Mouse (Mus musculus): ENCODE measurements around the gene Plscr5. TPM values are rescaled to one million over a fixed set of nuclear protein-coding genes. Genes with fewer than 3 reads are reported as not detected.

Gene Plscr5
- polyA plus RNA-seq, 1 experiment: not detected

DNA sequence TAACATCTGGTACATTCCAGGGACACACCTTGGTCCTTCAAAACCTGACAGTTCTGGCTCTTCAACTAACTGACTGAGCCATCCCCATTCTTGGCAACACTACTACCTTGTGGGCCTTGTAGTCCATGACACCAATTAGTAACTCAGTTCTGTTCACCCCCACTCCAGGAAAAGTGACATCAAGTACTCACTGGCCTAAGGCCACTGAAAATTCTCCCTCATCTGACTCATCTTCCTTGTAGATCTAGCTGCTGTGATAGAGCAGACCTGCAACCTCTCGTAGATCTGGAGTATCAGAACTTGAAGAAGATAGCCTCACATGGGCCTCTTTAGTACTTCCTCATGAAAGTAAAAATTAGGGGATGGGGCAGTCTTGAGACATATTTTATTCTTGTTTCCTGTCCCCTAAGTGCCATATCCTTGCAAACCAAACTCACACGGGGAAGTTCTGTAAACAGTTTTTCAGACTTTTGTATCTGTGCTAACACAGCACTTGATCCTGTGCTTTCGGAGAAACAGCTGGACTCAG lies 33.5 kb downstream of the Plscr5 start:
- DNase-seq (ENCODE audit: extremely low spot score in 1 of 2, low spot score in 1 of 2): no peak

DNA sequence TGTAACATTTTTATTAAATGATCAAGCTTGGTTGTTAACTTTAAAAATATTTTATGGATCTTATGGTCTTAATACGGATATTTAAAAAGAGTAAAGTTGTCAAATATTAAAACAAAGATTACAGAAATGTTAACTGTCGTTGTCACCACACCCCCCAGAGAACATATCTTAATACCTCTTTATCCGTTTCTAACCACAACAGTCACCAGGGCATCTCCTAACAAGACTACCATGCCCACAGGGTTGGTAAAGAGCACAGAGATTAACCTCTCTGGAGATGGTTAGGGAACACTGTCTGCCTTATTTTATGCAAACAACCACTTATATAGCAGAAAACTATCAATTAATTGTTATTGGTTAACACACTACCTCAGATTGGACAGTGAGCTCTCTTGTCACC lies 34.1 kb downstream of the Plscr5 start:
- DNase-seq (ENCODE audit: extremely low spot score in 1 of 2, low spot score in 1 of 2): no peak

DNA sequence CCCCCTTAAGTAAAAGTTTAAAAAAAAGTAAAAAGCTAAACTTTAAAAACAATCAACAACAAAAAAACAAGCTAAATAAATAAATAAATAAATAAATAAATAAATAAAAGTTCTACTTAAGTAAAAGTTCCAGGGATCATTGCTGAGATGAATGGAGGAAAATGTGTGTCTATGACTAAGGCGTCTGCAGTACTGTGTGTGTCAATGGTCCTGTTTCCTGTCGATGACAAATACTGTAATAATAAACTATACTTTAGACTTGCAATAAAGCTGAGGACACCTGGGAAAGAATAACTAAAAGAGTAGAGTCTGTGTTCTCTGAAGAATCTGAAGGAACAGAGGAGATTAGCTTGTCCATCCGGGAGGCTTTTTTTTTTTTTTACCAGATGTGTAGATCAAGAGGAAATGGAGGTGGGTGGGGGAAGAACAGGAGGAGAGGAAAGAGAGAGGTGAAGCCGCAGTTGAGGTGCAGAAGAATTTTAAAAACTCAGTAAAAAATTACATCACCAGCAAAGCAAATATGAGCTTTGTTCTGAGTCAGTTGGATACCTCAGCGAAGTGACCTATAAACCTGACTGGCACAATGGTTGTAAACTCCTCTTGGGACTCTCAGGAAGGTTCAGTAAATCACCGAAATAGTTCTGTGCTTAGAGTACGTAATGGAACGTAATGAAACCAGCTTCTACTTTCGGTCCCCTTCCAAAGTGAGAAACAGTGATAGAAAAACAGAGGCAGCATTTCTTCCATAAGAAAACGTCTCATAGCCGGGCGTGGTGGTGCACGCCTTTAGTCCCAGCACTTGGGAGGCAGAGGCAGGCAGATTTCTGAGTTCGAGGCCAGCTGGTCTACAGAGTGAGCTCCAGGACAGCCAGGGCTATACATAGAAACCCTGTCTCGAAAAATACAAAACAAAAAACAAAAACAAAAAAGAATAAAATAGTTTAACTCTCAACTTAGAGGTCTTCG lies 36.4 kb downstream of the Plscr5 start:
- no peak for DNase-seq (ENCODE audit: extremely low spot score in 1 of 2, low spot score in 1 of 2)

DNA sequence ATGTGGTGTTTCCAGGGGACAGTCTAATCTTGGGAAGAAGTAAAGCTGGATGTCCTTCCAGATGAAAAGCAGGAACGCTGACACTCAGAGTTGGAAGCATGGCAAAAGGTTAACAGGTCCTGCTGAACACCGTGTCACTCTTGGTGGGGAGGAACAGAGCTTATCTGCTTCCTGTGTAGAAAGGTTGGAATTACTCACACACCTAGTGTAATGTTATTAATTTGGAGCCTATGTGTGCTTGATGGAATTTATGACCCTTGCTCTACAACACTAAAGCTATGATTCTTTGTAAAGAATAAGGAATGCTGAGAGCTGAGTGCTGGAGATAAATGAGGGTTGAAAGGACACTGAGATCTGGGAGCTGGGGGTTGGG lies 37.1 kb downstream of the Plscr5 start:
- DNase-seq (ENCODE audit: extremely low spot score in 1 of 2, low spot score in 1 of 2): no peak

DNA sequence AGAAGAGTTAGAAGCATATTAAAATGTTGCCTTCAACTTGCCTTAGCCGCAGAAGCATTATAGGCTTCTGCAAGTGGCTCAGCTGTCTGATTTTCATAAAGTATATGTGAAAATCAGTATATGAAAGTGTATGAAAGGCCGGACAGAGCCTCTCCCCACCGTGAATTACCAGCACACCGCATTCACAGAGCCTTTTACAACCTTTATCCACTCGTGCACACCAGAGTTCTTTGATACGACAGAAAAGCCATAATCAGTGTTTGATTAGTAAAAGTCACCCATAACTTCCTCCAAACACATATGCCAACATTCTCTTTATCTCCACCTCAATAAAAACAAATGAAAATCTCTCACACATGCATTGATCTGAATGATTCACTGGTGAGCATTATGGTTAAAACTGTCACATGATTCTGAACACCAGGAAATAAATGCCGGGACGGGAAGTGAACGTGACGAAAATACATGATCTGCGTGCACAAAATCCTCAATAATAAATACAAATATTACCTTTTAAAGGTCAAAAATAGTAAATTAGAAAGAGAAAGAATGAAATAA lies 42.2 kb downstream of the Plscr5 start:
- DNase-seq (ENCODE audit: extremely low spot score in 1 of 2, low spot score in 1 of 2): no peak

DNA sequence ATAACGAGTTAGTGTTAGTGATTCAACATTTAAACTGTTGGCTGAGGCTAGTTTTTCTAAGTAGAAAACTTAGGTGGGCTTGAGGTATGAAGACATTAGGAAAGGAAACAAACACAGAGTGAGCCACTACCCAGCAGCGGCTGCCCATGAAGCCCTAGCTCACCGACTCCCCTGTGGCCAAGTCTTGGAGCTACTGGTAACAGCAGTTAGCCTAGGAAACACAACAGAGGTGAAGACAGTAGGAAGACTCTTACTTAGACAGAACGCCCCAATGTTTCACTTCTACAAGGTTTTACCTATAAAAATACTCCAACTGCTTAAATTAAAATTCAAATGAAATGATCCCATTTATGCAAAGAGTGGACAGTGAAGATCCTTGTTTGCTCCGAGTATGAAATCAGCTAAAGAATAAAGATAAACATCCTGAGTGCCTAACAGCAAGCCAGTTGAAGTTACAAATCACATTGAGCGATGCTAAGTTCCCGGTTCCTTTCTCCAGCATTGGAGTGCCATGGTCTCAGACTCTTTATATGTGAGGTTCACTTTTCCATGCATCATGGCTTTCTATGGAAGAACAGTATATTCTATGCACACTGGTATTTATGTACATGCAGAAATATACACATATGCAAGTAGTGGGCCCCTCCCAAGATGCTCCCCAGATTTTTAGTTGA lies 56.2 kb downstream of the Plscr5 start:
- no peak for DNase-seq (ENCODE audit: extremely low spot score in 1 of 2, low spot score in 1 of 2)

DNA sequence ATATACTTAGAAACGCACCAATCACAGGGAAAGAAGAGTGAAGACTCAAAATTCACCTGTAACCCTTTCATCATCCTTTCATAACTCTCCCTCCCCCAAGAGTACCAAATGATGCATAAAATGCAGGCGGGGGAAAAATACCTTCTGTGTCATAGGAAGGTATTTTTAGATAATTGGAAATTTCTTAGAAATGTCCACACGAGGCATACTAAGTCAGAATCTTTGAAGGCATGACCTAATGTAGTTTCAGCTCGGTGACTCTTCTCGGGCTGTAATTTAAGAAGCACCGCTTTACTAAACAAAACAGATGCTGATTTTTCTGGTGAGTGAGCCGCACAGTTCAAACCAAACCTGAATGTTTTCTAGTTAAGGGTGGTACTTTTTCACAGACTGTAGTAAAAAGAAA lies 56.7 kb downstream of the Plscr5 start, which contains the start of gene Plscr1:
Plscr1 (plus strand) TSS at position 304 of the 406 bp plus-strand sequence.
- no peak for DNase-seq (ENCODE audit: extremely low spot score in 1 of 2, low spot score in 1 of 2)

DNA sequence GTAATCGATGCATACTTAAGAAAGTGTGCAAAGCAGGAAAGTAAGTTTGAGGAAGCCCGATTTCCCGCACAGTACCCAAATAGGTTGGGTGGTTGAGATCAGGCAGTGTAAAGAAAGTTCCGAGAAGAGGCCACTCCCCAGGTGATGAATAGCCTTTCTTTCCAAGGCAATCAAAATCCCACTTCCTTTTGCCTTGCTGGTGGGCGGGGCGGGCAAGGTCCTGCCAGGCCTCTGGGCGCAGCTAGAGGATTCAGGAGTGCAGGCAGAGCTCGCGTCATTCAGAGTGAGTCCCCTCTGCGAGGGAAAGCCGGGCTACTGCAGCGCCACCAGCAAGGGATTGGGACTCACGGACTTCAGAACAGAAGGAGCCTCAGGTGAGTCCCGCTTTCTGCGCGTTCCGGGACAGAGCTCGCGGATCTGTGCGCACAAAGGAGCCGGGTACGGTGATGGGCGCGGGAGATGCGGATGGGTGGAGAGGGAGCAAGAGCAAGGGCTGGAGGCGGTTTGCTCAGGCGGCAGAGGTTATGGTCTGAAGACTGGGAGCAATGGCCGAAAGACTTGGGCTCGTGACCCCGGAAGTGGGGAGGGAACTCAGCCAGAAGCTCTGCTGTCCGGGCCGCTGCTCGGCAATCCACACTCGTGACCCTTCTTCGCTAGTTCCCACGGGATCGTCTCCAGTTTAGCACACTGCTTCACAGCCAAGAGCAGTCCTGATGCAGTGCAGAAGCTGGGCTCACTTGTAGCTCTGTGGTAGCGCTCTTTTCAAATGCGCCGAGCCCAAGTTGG lies 57.4 kb downstream of the Plscr5 start:
- DNase-seq (ENCODE audit: extremely low spot score in 1 of 2, low spot score in 1 of 2): peak in 1 of 2 experiments; percentile 38

DNA sequence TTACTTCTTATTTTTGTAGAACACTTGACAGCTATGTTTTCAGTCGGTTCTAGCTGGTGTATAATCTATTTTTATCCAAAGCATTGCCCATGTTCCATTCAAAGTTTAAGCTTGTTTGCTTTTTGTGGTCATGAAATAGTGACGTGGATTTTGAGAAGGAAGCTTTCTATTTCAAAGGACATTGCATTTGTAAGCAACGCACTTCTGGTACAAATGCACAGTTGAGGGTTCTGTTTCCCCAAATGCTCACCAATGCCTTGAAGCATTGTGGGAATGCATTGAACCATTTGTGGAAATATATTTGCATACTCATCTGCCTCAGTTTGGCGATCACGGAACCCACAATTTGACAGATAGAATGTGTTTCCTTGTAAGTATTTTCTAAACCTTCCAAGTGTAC lies 60.0 kb downstream of the Plscr5 start:
- DNase-seq (ENCODE audit: extremely low spot score in 1 of 2, low spot score in 1 of 2): no peak

DNA sequence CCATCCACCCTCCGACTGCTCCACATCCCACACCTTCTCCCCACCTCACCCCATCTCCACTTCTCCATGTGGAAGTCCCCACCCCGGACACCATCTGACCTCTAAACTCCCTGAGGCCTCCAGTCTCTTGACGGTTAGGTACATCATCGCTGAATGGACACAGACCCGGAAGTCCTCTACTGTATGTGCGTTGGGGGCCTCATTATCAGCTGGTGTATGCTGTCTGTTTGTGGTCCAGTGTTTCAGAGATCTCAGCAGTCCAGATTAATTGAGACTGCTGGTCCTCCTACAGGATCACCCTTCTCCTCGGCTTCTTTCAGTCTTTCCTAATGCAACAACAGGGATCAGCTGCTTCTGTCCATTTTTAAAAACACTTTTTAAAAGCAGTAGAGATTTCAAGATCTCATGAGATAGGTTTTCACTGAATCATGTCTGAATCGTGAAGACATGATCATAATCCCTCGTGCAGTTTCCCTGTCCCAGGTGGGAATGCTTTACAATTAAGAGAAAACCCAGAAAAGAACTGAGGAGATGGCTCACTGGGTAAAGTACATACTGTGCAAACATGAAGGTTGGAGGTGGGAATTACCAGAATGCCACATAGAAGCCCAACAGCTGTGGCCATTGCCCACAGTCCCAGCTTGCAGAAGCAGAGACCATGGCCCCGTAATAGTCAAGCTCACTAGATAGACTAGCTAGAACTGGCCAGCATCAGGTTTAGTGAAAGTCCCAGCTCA lies 61.0 kb downstream of the Plscr5 start:
- DNase-seq (ENCODE audit: extremely low spot score in 1 of 2, low spot score in 1 of 2): no peak

Other genes with a start within 250 kb of the Plscr5 start
- 3.8 and 5.3 TPM in 2 replicates for gene Plscr1, start 56.8 kb downstream of the Plscr5 start, polyA plus RNA-seq (2012; rRNA removed)
- 4.1 and 4.7 TPM in 2 replicates for gene Plscr2, start 82.7 kb downstream of the Plscr5 start, polyA plus RNA-seq (2012; rRNA removed)
- gene 1700057G04Rik, start 116.4 kb downstream of the Plscr5 start, polyA plus RNA-seq (2012; rRNA removed): not detected in 2 replicates

Data from frontal cortex, adult 2 months (tissue).